Mouse (Mus musculus): ENCODE data around the gene Slc22a26. TPM values are rescaled to one million over a fixed set of nuclear protein-coding genes. Genes with fewer than 3 reads are reported as not detected.
"Not testable (repeated sequence)": the region's sequence is repeated elsewhere in the genome, so short reads cannot be mapped to it uniquely, and the experiment has no call there.

Slc22a26 gene
- not detected in 2 replicates for total RNA-seq (2014; rRNA removed)
- polyA plus RNA-seq (2015; fragmentation: Nextera tagmentation; extraction: Ambion mirVana), result not detected in 2 replicates

GRCm38 (mm10) chr19:7802571-7802970 is at the start of gene Slc22a26:
Gene Slc22a26, minus strand, starts transcription at chr19:7802667.
- 0 out of 2 replicates have a peak, but pooled peaks cover 3% of the 10 kb centered on the region for H3K9me3 ChIP-seq (ENCODE audit: low read length)
- H3K27me3 ChIP-seq (ENCODE audit: insufficient read depth, low read length), result no peaks in the 10 kb centered on the region
- no peaks in the 10 kb centered on the region for H3K4me1 ChIP-seq (ENCODE audit: insufficient read depth, low read length)
- no peak within 1 kb of the TSS for H3K4me3 ChIP-seq (ENCODE audit: low read depth, low read length)
- H3K36me3 ChIP-seq (ENCODE audit: insufficient read depth, low read length), result no peaks in the 10 kb centered on the region
- no peak for DNase-seq (ENCODE audit: low spot score)
- no peak within 1 kb of the TSS for H3K4me2 ChIP-seq (ENCODE audit: low read depth, low read length, poor library complexity, severe bottlenecking)
- H3K9ac ChIP-seq (replicated peaks; ENCODE audit: low read length, poor library complexity, severe bottlenecking), result no peak within 1 kb of the TSS
- ATAC-seq (ENCODE audit: low FRiP score), result no peak
- no peak within 1 kb of the TSS for H3K27ac ChIP-seq (ENCODE audit: low read depth, low read length)
- WGBS, result 74% methylated on average over 1 of the region's 1 CpGs
- no peak for TF ChIP-seq CTCF (IDR thresholded peaks at IDR 0.05)

GRCm38 (mm10) chr19:7829851-7830250 is 27.4 kb upstream of the Slc22a26 start:
- no peak for ATAC-seq (ENCODE audit: low FRiP score)
- Histone ChIP-seq H3K4me2 (ENCODE audit: low read depth, low read length, poor library complexity, severe bottlenecking) (no peak overlapping the region), H3K27me3 (ENCODE audit: insufficient read depth, low read length) (no peaks in the 10 kb centered on the region), H3K27ac (ENCODE audit: low read depth, low read length) (no peak overlapping the region), H3K4me3 (ENCODE audit: low read depth, low read length) (no peak overlapping the region), H3K36me3 (ENCODE audit: insufficient read depth, low read length) (no peaks in the 10 kb centered on the region), H3K9ac (replicated peaks; ENCODE audit: low read length, poor library complexity, severe bottlenecking) (no peak overlapping the region), H3K4me1 (ENCODE audit: insufficient read depth, low read length) (no peaks in the 10 kb centered on the region), H3K9me3 (ENCODE audit: low read length) (peaks cover 7% of the 10 kb centered on the region; the same call in 1 of the 2 replicates)
- TF ChIP-seq CTCF (IDR thresholded peaks at IDR 0.05), result no peak
- 74% methylated on average over 2 of the region's 2 CpGs for WGBS
- no peak for DNase-seq (ENCODE audit: low spot score)

- H3K9me3 ChIP-seq (ENCODE audit: low read length), result 0 out of 2 replicates have a peak, but pooled peaks cover 3% of the 10 kb centered on the region
- H3K27ac ChIP-seq (ENCODE audit: low read depth, low read length), result no peak overlapping the region
- no peak for DNase-seq (ENCODE audit: low spot score)
- no peak overlapping the region for H3K4me3 ChIP-seq (ENCODE audit: low read depth, low read length)
- no peak for TF ChIP-seq CTCF (IDR thresholded peaks at IDR 0.05)
- H3K4me1 ChIP-seq (ENCODE audit: insufficient read depth, low read length), result no peaks in the 10 kb centered on the region
- no peaks in the 10 kb centered on the region for H3K36me3 ChIP-seq (ENCODE audit: insufficient read depth, low read length)
- no peak overlapping the region for H3K9ac ChIP-seq (replicated peaks; ENCODE audit: low read length, poor library complexity, severe bottlenecking)
- no peak for ATAC-seq (ENCODE audit: low FRiP score)
- H3K4me2 ChIP-seq (ENCODE audit: low read depth, low read length, poor library complexity, severe bottlenecking), result no peak overlapping the region
- WGBS, result 88% methylated on average over 1 of the region's 1 CpGs
- no peaks in the 10 kb centered on the region for H3K27me3 ChIP-seq (ENCODE audit: insufficient read depth, low read length)
Observed at GRCm38 (mm10) chr19:7790571-7790970, 11.9 kb downstream of the Slc22a26 start.

- no peaks in the 10 kb centered on the region for H3K27me3 ChIP-seq (ENCODE audit: insufficient read depth, low read length)
- H3K9ac ChIP-seq (replicated peaks; ENCODE audit: low read length, poor library complexity, severe bottlenecking), result no peak overlapping the region
- DNase-seq (ENCODE audit: low spot score) (no peak), ATAC-seq (ENCODE audit: low FRiP score) (no peak)
- no peaks in the 10 kb centered on the region for H3K9me3 ChIP-seq (ENCODE audit: low read length)
- no peak overlapping the region for H3K4me3 ChIP-seq (ENCODE audit: low read depth, low read length)
- no peaks in the 10 kb centered on the region for H3K36me3 ChIP-seq (ENCODE audit: insufficient read depth, low read length)
- H3K4me1 ChIP-seq (ENCODE audit: insufficient read depth, low read length), result no peaks in the 10 kb centered on the region
- no peak overlapping the region for H3K4me2 ChIP-seq (ENCODE audit: low read depth, low read length, poor library complexity, severe bottlenecking)
- no peak overlapping the region for H3K27ac ChIP-seq (ENCODE audit: low read depth, low read length)
- WGBS, result 77% methylated on average over 4 of the region's 4 CpGs
- TF ChIP-seq CTCF (IDR thresholded peaks at IDR 0.05), result no peak
Observed at GRCm38 (mm10) chr19:7775306-7775705, 27.2 kb downstream of the Slc22a26 start.

- ATAC-seq (ENCODE audit: low FRiP score) (no peak), DNase-seq (ENCODE audit: low spot score) (no peak)
- Histone ChIP-seq H3K27me3 (ENCODE audit: insufficient read depth, low read length) (no peaks in the 10 kb centered on the region), H3K27ac (ENCODE audit: low read depth, low read length) (no peak overlapping the region), H3K4me2 (ENCODE audit: low read depth, low read length, poor library complexity, severe bottlenecking) (no peak overlapping the region), H3K4me1 (ENCODE audit: insufficient read depth, low read length) (no peaks in the 10 kb centered on the region), H3K4me3 (ENCODE audit: low read depth, low read length) (no peak overlapping the region), H3K9ac (replicated peaks; ENCODE audit: low read length, poor library complexity, severe bottlenecking) (no peak overlapping the region), H3K36me3 (ENCODE audit: insufficient read depth, low read length) (no peaks in the 10 kb centered on the region), H3K9me3 (ENCODE audit: low read length) (no peaks in the 10 kb centered on the region)
- 83% methylated on average over 2 of the region's 2 CpGs for WGBS
- TF ChIP-seq CTCF (IDR thresholded peaks at IDR 0.05), result no peak
Observed at GRCm38 (mm10) chr19:7766124-7766523, 36.3 kb downstream of the Slc22a26 start.

GRCm38 (mm10) chr19:7765599-7765998 is 36.9 kb downstream of the Slc22a26 start:
- no peak overlapping the region for H3K27ac ChIP-seq (ENCODE audit: low read depth, low read length)
- 90% methylated on average over 3 of the region's 3 CpGs for WGBS
- H3K36me3 ChIP-seq (ENCODE audit: insufficient read depth, low read length), result no peaks in the 10 kb centered on the region
- H3K9me3 ChIP-seq (ENCODE audit: low read length), result no peaks in the 10 kb centered on the region
- no peaks in the 10 kb centered on the region for H3K4me1 ChIP-seq (ENCODE audit: insufficient read depth, low read length)
- H3K4me3 ChIP-seq (ENCODE audit: low read depth, low read length), result no peak overlapping the region
- H3K27me3 ChIP-seq (ENCODE audit: insufficient read depth, low read length), result no peaks in the 10 kb centered on the region
- no peak for ATAC-seq (ENCODE audit: low FRiP score)
- H3K9ac ChIP-seq (replicated peaks; ENCODE audit: low read length, poor library complexity, severe bottlenecking), result no peak overlapping the region
- DNase-seq (ENCODE audit: low spot score), result no peak
- no peak for TF ChIP-seq CTCF (IDR thresholded peaks at IDR 0.05)
- no peak overlapping the region for H3K4me2 ChIP-seq (ENCODE audit: low read depth, low read length, poor library complexity, severe bottlenecking)

- not testable (repeated sequence) for H3K36me3 ChIP-seq (ENCODE audit: insufficient read depth, low read length); ATAC-seq (ENCODE audit: low FRiP score); H3K4me1 ChIP-seq (ENCODE audit: insufficient read depth, low read length); H3K27me3 ChIP-seq (ENCODE audit: insufficient read depth, low read length); H3K9me3 ChIP-seq (ENCODE audit: low read length); DNase-seq (ENCODE audit: low spot score); H3K9ac ChIP-seq (replicated peaks; ENCODE audit: low read length, poor library complexity, severe bottlenecking); H3K4me3 ChIP-seq (ENCODE audit: low read depth, low read length); H3K27ac ChIP-seq (ENCODE audit: low read depth, low read length); H3K4me2 ChIP-seq (ENCODE audit: low read depth, low read length, poor library complexity, severe bottlenecking)
- WGBS, result 71% methylated on average over 13 of the region's 13 CpGs
Observed at GRCm38 (mm10) chr19:7753371-7753770, 49.1 kb downstream of the Slc22a26 start.
